Mouse (Mus musculus) small intestine, adult 2 months (tissue): ENCODE measurements around the gene Cdc42ep2.

Experiments
- CTCF ChIP-seq: fragments of 200-500 bp; IDR thresholded peaks from 2 replicates; pipeline ENCODE4 v1.5.1; 2012; ENCODE audit warnings: low read depth, mild to moderate bottlenecking, control low read depth, inconsistent platforms, low read length, moderate library complexity, mixed read lengths; ENCODE audit not compliant: insufficient replicate concordance, insufficient read length; ENCODE audit errors: extremely low read depth
- POLR2A ChIP-seq: fragments of 200-500 bp; IDR thresholded peaks from 2 replicates; pipeline ENCODE4 v1.6.1; 2012; ENCODE audit warnings: low read depth, mild to moderate bottlenecking, control low read depth, inconsistent platforms, low read length, moderate library complexity

DNA sequence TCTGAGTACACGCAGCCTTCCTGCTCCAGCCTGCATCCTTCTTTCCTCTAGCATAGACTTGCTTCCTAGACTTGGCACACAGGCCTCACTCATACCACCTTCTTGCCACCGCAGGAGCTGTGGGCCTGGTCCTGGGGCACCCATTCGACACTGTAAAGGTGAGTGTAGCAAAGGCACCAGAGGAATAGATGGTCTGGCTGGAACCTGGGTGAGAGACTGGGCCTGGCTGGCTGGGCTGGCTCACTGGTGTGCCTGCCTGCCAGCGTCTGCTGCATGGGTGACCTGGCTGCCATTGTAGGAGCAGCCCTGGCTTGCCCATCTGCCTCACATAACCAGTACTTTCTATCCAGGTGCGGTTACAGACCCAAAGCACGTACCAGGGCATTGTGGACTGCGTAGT is 44.9 kb downstream of the Cdc42ep2 start:
- TF ChIP-seq POLR2A: no peak
- TF ChIP-seq CTCF: no peak
